Mouse (Mus musculus) E14TG2a.4 (cell line): Measurements from ENCODE around the gene Rps27a.

Experiments used
- CTCF ChIP-seq: conservative IDR thresholded peaks from 2 replicates; pipeline ENCODE4 v1.5.1; 2014; ENCODE audit warnings: low read length
- NANOG ChIP-seq: IDR thresholded peaks from 2 replicates; pipeline ENCODE4 v1.6.1; 2014; ENCODE audit warnings: borderline replicate concordance, low read length, mixed read lengths
- POU5F1 ChIP-seq: IDR thresholded peaks from 2 replicates; pipeline ENCODE4 v1.6.1; 2014; ENCODE audit warnings: low read length, borderline replicate concordance

DNA sequence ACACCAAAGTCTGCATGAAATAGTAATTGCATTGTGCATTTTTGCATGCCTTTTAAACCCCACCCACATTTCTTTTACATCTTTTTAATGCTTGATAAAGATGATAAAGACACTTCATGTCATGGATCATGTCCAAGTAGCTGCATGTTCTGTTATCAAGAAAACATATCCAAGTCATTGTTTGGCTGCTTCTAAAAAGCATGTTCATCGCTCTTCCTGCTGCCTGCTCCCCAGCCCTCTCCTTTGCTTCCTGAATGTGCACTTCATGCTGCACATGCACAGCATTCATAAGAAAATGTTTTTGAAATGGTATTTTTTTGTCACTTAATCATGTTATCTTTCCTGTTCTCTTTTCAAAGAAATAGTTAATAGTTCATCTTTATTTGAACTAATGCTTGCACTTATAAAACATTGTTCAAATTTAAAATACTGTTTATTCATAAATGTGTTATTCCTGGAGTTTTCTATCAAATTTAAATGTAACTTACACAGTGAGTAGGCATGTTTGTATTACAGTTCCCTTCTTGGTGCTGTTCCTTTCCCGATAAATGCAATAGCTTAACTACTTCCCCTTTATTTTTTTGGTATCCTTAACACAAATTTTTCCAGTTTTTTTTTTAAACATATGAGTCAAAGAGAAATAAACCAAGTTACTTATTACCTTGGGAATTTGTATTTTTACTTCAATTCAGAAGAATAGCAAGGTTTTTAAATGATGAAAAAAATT is 42.8 kb downstream of the Rps27a start:
- TF ChIP-seq CTCF (no peak), POU5F1 (no peak), NANOG (no peak)
